Mouse (Mus musculus) kidney, adult 2 months (tissue): Measurements from ENCODE around the gene 4930519P11Rik. TPM values are rescaled to one million over a fixed set of nuclear protein-coding genes. Genes with fewer than 3 reads are reported as not detected.

Experiments
- DNase-seq: peaks from one replicate; pipeline ENCODE4 v3.0.0; 2021
- H3K27ac ChIP-seq: fragments of 200-500 bp; 2 replicates; pipeline ENCODE4 v1.5.1; 2012; ENCODE audit warnings: low read depth, low read length, control low read depth, inconsistent platforms; ENCODE audit not compliant: insufficient read depth
- H3K27me3 ChIP-seq: fragments of 200-500 bp; replicated peaks from 2 replicates; pipeline ENCODE4 v1.6.1; 2012; ENCODE audit warnings: mild to moderate bottlenecking, moderate library complexity, low read length, inconsistent platforms; ENCODE audit not compliant: control insufficient read depth, insufficient read depth
- H3K36me3 ChIP-seq: fragments of 200-500 bp; 2 replicates; pipeline ENCODE4 v1.6.1; 2012; ENCODE audit warnings: mild to moderate bottlenecking, moderate library complexity, low read length, inconsistent platforms; ENCODE audit not compliant: control insufficient read depth, insufficient read depth
- H3K4me1 ChIP-seq: fragments of 200-500 bp; 2 replicates; pipeline ENCODE4 v1.6.1; 2011; ENCODE audit warnings: low read length; ENCODE audit not compliant: control insufficient read depth, insufficient read depth
- H3K4me3 ChIP-seq: fragments of 200-500 bp; 2 replicates; pipeline ENCODE4 v1.5.1; 2011; ENCODE audit warnings: mild to moderate bottlenecking, low read depth, low read length, control low read depth; ENCODE audit not compliant: insufficient read depth
- CTCF ChIP-seq: fragments of 200-500 bp; conservative IDR thresholded peaks from 2 replicates; pipeline ENCODE4 v1.5.1; 2011; ENCODE audit warnings: low read depth, mild to moderate bottlenecking, control low read depth, low read length, moderate library complexity, mixed read lengths; ENCODE audit not compliant: insufficient read depth, insufficient read length
- POLR2A ChIP-seq: fragments of 200-500 bp; IDR thresholded peaks from one replicate; pipeline ENCODE4 v1.6.1; 2011; ENCODE audit warnings: low read depth, low read length, control low read depth
- WGBS: fragments of 180-500 bp; shearing (Covaris S2); methylation state at CpG from one replicate; pipeline ENCODE4 v1.1.7; 2018; 5-methylcytosine and 5-hydroxymethylcytosine counted together
- polyA plus RNA-seq: library from polyadenylated mRNA; depleted of rRNA; stranded (reverse); fragments of >200 nt; gene quantifications from 2 replicates; pipeline ENCODE4 v1.2.3, GENCODE M21; 2012

4930519P11Rik gene
- polyA plus RNA-seq, 1 experiment, result 0.86 TPM

- Histone ChIP-seq H3K27ac (no peak overlapping the region), H3K4me3 (no peak overlapping the region), H3K36me3 (no peaks in the 10 kb centered on the region; the same call in 1 of the 2 replicates), H3K4me1 (no peaks in the 10 kb centered on the region), H3K27me3 (no peaks in the 10 kb centered on the region)
- DNase-seq, result no peak
- 63% methylated on average over 15 of the region's 15 CpGs for WGBS
- TF ChIP-seq POLR2A (no peak), CTCF (no peak)
These were observed 29.0 kb downstream of the 4930519P11Rik start for GRCm38 (mm10) chr2:154583906-154584872.

DNA sequence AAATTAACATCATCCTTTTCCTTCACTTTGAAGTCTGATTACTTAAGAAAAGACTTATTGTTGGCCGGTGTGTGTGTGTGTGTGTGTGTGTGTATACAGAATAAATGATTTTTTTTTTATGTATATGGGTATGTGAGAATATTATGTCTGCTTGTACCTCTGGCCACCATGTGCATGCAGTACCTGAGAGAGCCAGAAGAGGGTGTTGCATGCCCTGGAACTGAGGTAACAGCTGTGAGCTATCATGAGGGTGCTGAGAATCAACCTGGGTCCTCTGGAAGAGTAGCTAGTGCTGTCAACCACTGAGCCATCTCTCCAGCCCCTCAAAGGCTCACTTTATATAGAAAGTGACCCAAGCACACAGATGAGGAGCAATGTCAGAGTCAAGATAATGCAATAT is 31.8 kb downstream of the 4930519P11Rik start:
- H3K4me3 ChIP-seq, result no peak overlapping the region
- no peaks in the 10 kb centered on the region for H3K4me1 ChIP-seq
- no peak overlapping the region for H3K27ac ChIP-seq
- TF ChIP-seq POLR2A (no peak), CTCF (0 out of 2 replicates have a peak, but pooled peaks have one; percentile 11)
- no peak for DNase-seq
- 94% methylated on average over 1 of the region's 1 CpGs for WGBS
- no peaks in the 10 kb centered on the region for H3K27me3 ChIP-seq
- H3K36me3 ChIP-seq, result no peaks in the 10 kb centered on the region

GRCm38 (mm10) chr2:154580586-154580985 is 32.7 kb downstream of the 4930519P11Rik start:
- H3K27me3 ChIP-seq, result no peaks in the 10 kb centered on the region
- no peak overlapping the region for H3K4me3 ChIP-seq
- DNase-seq, result no peak
- no peaks in the 10 kb centered on the region for H3K4me1 ChIP-seq
- H3K27ac ChIP-seq, result no peak overlapping the region
- TF ChIP-seq POLR2A (no peak), CTCF (no peak)
- WGBS, result 80% methylated on average over 8 of the region's 8 CpGs
- no peaks in the 10 kb centered on the region for H3K36me3 ChIP-seq

- no peak for DNase-seq
- Histone ChIP-seq H3K27me3 (no peaks in the 10 kb centered on the region), H3K27ac (no peak overlapping the region), H3K4me1 (no peaks in the 10 kb centered on the region), H3K36me3 (no peaks in the 10 kb centered on the region), H3K4me3 (no peak overlapping the region)
- WGBS, result 93% methylated on average over 6 of the region's 6 CpGs
- no peak for TF ChIP-seq CTCF
- TF ChIP-seq POLR2A, result no peak
These were observed 35.5 kb downstream of the 4930519P11Rik start for GRCm38 (mm10) chr2:154577744-154578067.

GRCm38 (mm10) chr2:154576876-154577743 is 36.1 kb downstream of the 4930519P11Rik start:
- Histone ChIP-seq H3K4me1 (no peaks in the 10 kb centered on the region), H3K4me3 (no peak overlapping the region), H3K27me3 (no peaks in the 10 kb centered on the region), H3K36me3 (no peaks in the 10 kb centered on the region), H3K27ac (no peak overlapping the region)
- DNase-seq, result no peak
- no peak for TF ChIP-seq POLR2A
- WGBS, result 61% methylated on average over 12 of the region's 12 CpGs

- Histone ChIP-seq H3K4me3 (no peak overlapping the region), H3K4me1 (no peaks in the 10 kb centered on the region), H3K36me3 (no peaks in the 10 kb centered on the region), H3K27ac (no peak overlapping the region), H3K27me3 (no peaks in the 10 kb centered on the region)
- WGBS, result 66% methylated on average over 7 of the region's 7 CpGs
- TF ChIP-seq POLR2A (no peak), CTCF (no peak)
- DNase-seq, result no peak
These were observed 39.0 kb downstream of the 4930519P11Rik start for GRCm38 (mm10) chr2:154574271-154574670.

DNA sequence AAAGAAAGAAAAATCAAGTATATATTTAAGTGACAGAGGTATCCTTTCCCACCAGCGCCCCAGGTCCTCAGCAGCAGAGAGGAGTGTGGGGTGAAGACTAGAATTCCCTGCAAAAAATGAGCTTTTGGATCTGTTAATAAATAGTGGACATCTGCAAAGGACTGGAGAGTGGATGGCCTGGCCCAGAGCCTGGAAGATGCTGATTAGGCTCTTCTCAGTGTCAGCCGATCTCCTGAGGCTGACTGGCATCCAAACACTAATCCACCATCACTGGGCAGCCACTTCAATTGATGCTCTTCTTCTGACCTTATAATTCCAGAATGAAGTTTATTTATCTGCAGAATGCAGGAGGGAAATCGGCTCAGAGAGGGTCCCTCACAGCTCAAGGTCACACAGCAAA is 40.2 kb downstream of the 4930519P11Rik start:
- Histone ChIP-seq H3K27me3 (no peaks in the 10 kb centered on the region), H3K4me1 (no peaks in the 10 kb centered on the region), H3K27ac (no peak overlapping the region), H3K4me3 (no peak overlapping the region), H3K36me3 (no peaks in the 10 kb centered on the region)
- WGBS, result 78% methylated on average over 3 of the region's 3 CpGs
- no peak for DNase-seq
- TF ChIP-seq POLR2A, result no peak
